Mouse (Mus musculus) forebrain, embryonic 10.5 days (tissue): ENCODE data around the gene Gm6377. TPM values are rescaled to one million over a fixed set of nuclear protein-coding genes. Genes with fewer than 3 reads are reported as not detected.

ENCODE experiments used
- DNase-seq: peaks from one replicate; pipeline ENCODE4 v3.0.0-alpha.2; 2017; ENCODE audit warnings: low spot score; ENCODE audit errors: extremely low spot score
- H3K27ac ChIP-seq: fragments of 300-500 bp; sonication (generic); 2 replicates; pipeline ENCODE4 v1.5.1; 2016; ENCODE audit warnings: mild to moderate bottlenecking
- H3K27me3 ChIP-seq: fragments of 300-500 bp; sonication (generic); 2 replicates; pipeline ENCODE4 v1.6.1; 2016; ENCODE audit warnings: mild to moderate bottlenecking; ENCODE audit not compliant: poor library complexity, severe bottlenecking
- H3K36me3 ChIP-seq: fragments of 300-500 bp; sonication (generic); replicated peaks from 2 replicates; pipeline ENCODE4 v1.6.1; 2016; ENCODE audit warnings: mild to moderate bottlenecking, moderate library complexity
- H3K4me1 ChIP-seq: fragments of 300-500 bp; sonication (generic); 2 replicates; pipeline ENCODE4 v1.6.1; 2016
- H3K4me3 ChIP-seq: fragments of 300-500 bp; sonication (generic); 2 replicates; pipeline ENCODE4 v1.5.1; 2016; ENCODE audit warnings: mild to moderate bottlenecking, moderate library complexity
- H3K9me3 ChIP-seq: fragments of 300-500 bp; sonication (generic); 2 replicates; pipeline ENCODE4 v1.6.1; 2016; ENCODE audit warnings: mild to moderate bottlenecking, moderate library complexity
- WGBS: fragments of 180-500 bp; shearing (Covaris S2); methylation state at CpG from one replicate; pipeline ENCODE4 v1.1.7; 2016; 5-methylcytosine and 5-hydroxymethylcytosine counted together
- polyA plus RNA-seq: library from polyadenylated mRNA; unstranded; fragments of >200 nt; fragmentation: Nextera tagmentation; extraction: Ambion mirVana; gene quantifications from 2 replicates; pipeline ENCODE4 v1.2.1, GENCODE M21; 2016

Gene Gm6377
- polyA plus RNA-seq, 1 experiment from 2014 or later, result 0.10 TPM

DNA sequence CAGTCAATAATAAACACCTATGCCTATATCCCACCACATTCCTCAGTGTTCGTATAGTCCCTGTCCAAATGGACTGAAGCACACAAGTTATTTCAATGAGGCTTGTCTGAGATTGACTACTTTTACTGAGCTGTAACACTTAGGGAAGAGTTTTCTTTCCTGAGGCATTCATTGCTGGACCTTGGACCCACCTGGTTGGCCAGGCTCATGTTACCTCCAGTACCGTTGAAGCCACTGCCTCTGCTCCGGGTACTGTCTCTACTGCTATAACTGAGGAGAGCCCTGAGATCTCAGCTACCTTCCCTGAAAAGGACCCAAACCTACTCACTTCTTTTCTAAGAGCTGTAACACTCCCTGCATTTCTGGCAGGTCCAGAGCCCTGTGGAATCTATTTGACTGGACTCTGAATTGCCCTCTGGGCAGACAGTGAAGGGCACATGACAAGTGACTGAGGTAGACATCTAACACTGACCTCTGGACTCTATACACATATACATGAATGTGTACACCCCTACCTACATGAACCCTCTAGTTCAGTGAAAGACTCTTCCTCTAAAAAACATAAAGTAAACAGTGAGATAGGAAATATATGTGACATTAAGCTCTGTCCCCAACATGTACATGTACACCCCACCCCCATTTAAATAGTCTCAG lies 39.0 kb downstream of the Gm6377 start:
- Histone ChIP-seq H3K27ac (no peak overlapping the region), H3K36me3 (no peaks in the 10 kb centered on the region), H3K4me3 (no peak overlapping the region), H3K9me3 (no peaks in the 10 kb centered on the region), H3K4me1 (no peaks in the 10 kb centered on the region), H3K27me3 (no peaks in the 10 kb centered on the region)
- DNase-seq, result no peak
- 88% methylated on average over 3 of the region's 3 CpGs for WGBS

DNA sequence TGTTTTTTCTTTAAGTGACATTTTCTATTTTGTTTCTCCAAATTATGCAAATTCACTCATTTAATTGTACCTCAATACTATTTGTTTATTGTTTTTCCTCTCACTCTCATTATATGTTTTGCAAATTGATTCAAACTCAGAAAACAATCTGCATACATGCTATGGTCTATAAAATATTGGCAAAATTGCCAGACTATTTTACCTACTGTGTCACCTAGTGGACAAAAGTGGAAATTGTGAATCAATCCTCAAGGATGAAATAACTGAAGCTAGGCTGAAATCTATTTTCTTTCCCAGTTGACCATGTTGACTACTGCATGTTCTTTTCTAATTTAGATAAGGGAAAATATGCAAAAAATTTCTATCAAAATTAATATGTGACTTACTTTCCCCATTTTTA lies 41.6 kb downstream of the Gm6377 start:
- Histone ChIP-seq H3K36me3 (no peaks in the 10 kb centered on the region), H3K27me3 (no peaks in the 10 kb centered on the region), H3K4me3 (no peak overlapping the region), H3K9me3 (no peaks in the 10 kb centered on the region), H3K4me1 (no peaks in the 10 kb centered on the region), H3K27ac (no peak overlapping the region)
- no peak for DNase-seq

Other genes with a start within 250 kb of the Gm6377 start
- 28.3 and 29.1 TPM in 2 replicates for gene Hmgn5, start 183.4 kb upstream of the Gm6377 start, polyA plus RNA-seq
- 160 and 161 TPM in 2 replicates for gene Sh3bgrl, start 101.4 kb upstream of the Gm6377 start, polyA plus RNA-seq